Mouse (Mus musculus) small intestine, adult 2 months (tissue): Measurements from ENCODE around the gene Slx4ip. TPM values are rescaled to one million over a fixed set of nuclear protein-coding genes. Genes with fewer than 3 reads are reported as not detected.

Experiments
- H3K27ac ChIP-seq: fragments of 200-500 bp; 2 replicates; pipeline ENCODE4 v1.5.1; 2012; ENCODE audit warnings: low read depth, low read length, control low read depth, inconsistent platforms; ENCODE audit not compliant: insufficient read depth
- H3K27me3 ChIP-seq: fragments of 200-500 bp; 2 replicates; pipeline ENCODE4 v1.6.1; 2012; ENCODE audit warnings: mild to moderate bottlenecking, moderate library complexity, low read length, inconsistent platforms; ENCODE audit not compliant: control insufficient read depth, insufficient read depth
- H3K36me3 ChIP-seq: fragments of 200-500 bp; 2 replicates; pipeline ENCODE4 v1.6.1; 2012; ENCODE audit warnings: mild to moderate bottlenecking, low read length, control low read depth, inconsistent platforms; ENCODE audit not compliant: control insufficient read depth, insufficient read depth
- H3K4me1 ChIP-seq: fragments of 200-500 bp; 2 replicates; pipeline ENCODE4 v1.6.1; 2012; ENCODE audit warnings: low read length, inconsistent platforms, mixed read lengths; ENCODE audit not compliant: control insufficient read depth, insufficient read depth, insufficient read length
- H3K4me3 ChIP-seq: fragments of 200-500 bp; 2 replicates; pipeline ENCODE4 v1.5.1; 2012; ENCODE audit warnings: low read depth, mild to moderate bottlenecking, control low read depth, inconsistent platforms, low read length, moderate library complexity
- CTCF ChIP-seq: fragments of 200-500 bp; IDR thresholded peaks from 2 replicates; pipeline ENCODE4 v1.5.1; 2012; ENCODE audit warnings: low read depth, mild to moderate bottlenecking, control low read depth, inconsistent platforms, low read length, moderate library complexity, mixed read lengths; ENCODE audit not compliant: insufficient replicate concordance, insufficient read length; ENCODE audit errors: extremely low read depth
- POLR2A ChIP-seq: fragments of 200-500 bp; IDR thresholded peaks from 2 replicates; pipeline ENCODE4 v1.6.1; 2012; ENCODE audit warnings: low read depth, mild to moderate bottlenecking, control low read depth, inconsistent platforms, low read length, moderate library complexity
- WGBS: fragments of 180-500 bp; shearing (Covaris S2); methylation state at CpG from one replicate; pipeline ENCODE4 v1.1.7; 2018; 5-methylcytosine and 5-hydroxymethylcytosine counted together
- polyA plus RNA-seq: library from polyadenylated mRNA; depleted of rRNA; stranded (reverse); fragments of >200 nt; gene quantifications from 2 replicates; pipeline ENCODE4 v1.2.3, GENCODE M21; 2012

Gene Slx4ip
- polyA plus RNA-seq, 1 experiment, result 0.32 TPM

DNA sequence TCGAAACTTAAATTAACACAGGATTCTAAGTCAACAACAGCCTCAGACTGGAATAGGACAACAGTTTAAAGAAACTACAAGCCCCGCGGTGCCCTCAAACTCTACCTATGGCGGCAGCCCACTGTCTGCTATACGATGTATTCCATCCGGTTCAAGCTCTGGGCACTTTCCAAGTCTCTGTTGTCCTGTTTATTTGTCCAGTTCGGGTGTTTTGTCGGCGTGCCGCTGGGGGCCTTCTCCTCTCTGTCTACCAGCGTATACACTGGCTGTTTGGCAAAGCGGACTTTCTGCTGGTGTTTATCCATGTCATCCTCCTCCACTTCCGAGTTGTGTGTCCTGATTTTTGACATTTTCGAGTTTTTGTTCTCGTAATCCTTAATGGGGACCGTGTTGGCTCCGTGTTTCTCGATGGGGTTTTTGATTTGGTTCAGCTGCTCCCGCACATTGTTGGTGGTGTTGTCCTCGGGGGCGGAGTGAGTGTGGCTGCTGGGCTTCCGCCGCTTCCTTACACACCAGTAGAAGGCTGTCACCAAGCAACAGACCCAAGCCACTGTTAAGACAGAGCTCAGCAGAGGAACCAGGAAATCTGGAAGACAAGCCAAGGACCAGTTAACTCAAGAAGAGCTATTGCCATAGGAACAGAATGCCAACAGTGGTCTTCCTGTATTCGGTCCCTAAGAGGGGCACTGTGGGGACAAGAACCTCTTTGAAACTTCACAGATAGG is 192.0 kb downstream of the Slx4ip start:
- 0 out of 2 replicates have a peak overlapping the region, but pooled peaks have one; percentile 21 for H3K27ac ChIP-seq
- peaks cover 50% of the 10 kb centered on the region for H3K36me3 ChIP-seq
- H3K27me3 ChIP-seq, result no peaks in the 10 kb centered on the region
- peaks cover 5% of the 10 kb centered on the region for H3K4me1 ChIP-seq
- no peak overlapping the region for H3K4me3 ChIP-seq
- TF ChIP-seq POLR2A (no peak), CTCF (no peak)
- 82% methylated on average over 24 of the region's 24 CpGs for WGBS

- Histone ChIP-seq H3K4me1 (peaks cover 3% of the 10 kb centered on the region), H3K27me3 (no peaks in the 10 kb centered on the region), H3K27ac (no peak overlapping the region), H3K36me3 (peaks cover 69% of the 10 kb centered on the region), H3K4me3 (no peak overlapping the region)
- no peak for TF ChIP-seq CTCF
- no peak for TF ChIP-seq POLR2A
- WGBS, result 69% methylated on average over 8 of the region's 8 CpGs
Observed at GRCm38 (mm10) chr2:137085257-137085656, 194.2 kb downstream of the Slx4ip start.

GRCm38 (mm10) chr2:137086621-137087395 is 195.8 kb downstream of the Slx4ip start:
- no peak overlapping the region for H3K4me3 ChIP-seq
- TF ChIP-seq POLR2A, result no peak
- TF ChIP-seq CTCF, result no peak
- H3K4me1 ChIP-seq, result no peaks in the 10 kb centered on the region
- H3K27ac ChIP-seq, result no peak overlapping the region
- WGBS, result 92% methylated on average over 14 of the region's 14 CpGs
- no peaks in the 10 kb centered on the region for H3K27me3 ChIP-seq
- H3K36me3 ChIP-seq, result peaks cover 83% of the 10 kb centered on the region

DNA sequence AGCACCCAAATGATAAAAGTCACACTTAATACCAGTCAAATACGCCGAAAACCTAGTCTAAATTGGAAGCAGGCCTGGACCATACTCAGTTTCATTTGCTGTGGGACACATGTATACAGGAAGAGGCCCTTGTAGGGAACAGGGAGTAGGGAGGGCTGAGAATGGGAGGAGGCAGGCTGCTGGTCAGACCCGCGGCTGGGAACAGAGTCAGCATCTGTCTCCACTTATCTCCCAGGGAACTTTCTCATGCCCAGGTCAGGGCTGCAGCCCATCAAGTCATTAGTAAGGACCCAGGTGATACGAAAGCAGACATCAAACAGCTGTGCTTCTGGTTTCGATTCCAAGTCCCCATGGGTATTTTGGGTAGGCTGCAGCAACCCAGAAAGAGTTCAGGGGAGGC is 196.7 kb downstream of the Slx4ip start:
- no peak overlapping the region for H3K27ac ChIP-seq
- WGBS, result 73% methylated on average over 6 of the region's 6 CpGs
- no peak overlapping the region for H3K4me3 ChIP-seq
- no peak for TF ChIP-seq CTCF
- TF ChIP-seq POLR2A, result no peak
- no peaks in the 10 kb centered on the region for H3K4me1 ChIP-seq
- peaks cover 87% of the 10 kb centered on the region for H3K36me3 ChIP-seq
- no peaks in the 10 kb centered on the region for H3K27me3 ChIP-seq

- 63% methylated on average over 11 of the region's 11 CpGs for WGBS
- no peak overlapping the region for H3K4me3 ChIP-seq
- no peak overlapping the region for H3K27ac ChIP-seq
- TF ChIP-seq CTCF (no peak), POLR2A (no peak)
- no peaks in the 10 kb centered on the region for H3K27me3 ChIP-seq
- H3K4me1 ChIP-seq, result no peaks in the 10 kb centered on the region
- H3K36me3 ChIP-seq, result peaks cover 77% of the 10 kb centered on the region
Observed at GRCm38 (mm10) chr2:137091766-137092522, 200.9 kb downstream of the Slx4ip start.

DNA sequence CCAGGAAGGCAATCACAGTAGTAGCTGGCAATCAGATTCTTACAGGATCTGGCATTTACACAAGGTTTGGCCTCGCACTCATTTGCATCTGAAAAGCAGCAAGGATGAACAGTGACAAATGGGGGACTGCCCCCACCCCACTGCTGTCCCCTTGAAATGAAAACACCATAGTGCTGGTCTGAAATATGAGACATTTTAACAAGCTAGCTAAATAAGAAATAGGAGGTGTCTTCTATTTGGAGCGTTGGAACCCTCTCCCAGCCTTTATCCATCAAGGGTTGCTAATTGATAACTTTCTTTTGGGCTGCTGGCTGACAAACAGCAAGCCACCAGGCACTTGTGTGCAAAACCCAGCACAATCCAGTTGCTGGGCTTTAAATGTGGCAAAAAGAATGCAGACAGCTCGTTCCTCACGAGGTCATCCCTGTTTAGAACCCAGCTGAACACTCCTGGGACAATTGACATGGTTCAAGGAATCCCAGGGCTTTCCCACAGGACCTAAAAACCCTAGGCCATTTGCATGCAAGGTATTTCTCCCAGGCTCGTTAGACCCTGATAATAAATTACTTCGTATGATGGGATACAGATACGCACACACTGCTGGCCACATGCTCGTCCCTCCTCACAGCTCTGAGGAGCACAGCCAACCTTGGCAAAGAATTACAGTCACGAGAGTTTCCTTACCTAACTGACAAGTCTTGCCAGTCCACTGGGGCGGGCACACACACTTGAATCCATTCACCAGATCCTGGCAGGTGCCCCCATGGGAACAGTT is 201.7 kb downstream of the Slx4ip start:
- Histone ChIP-seq H3K36me3 (peaks cover 71% of the 10 kb centered on the region), H3K4me3 (no peak overlapping the region), H3K27ac (no peak overlapping the region), H3K4me1 (no peaks in the 10 kb centered on the region), H3K27me3 (no peaks in the 10 kb centered on the region)
- 79% methylated on average over 10 of the region's 10 CpGs for WGBS
- no peak for TF ChIP-seq CTCF

DNA sequence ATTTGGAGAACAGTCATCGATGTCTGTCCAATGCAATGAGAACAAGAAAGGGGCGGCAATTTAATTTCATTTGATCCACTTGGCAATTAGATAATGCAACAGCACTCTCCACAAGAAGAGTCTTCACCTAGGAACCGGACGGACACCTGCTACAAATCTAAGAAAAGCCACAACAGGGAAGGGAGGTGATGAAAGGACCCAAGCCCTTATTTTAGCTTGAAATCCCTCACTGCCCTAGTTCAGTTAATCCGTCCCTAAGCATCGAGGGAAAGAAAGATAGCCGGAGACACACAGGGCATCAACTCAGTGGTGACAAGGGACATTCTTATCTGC is 202.2 kb downstream of the Slx4ip start:
- no peak overlapping the region for H3K4me3 ChIP-seq
- H3K36me3 ChIP-seq, result peaks cover 67% of the 10 kb centered on the region
- WGBS, result 89% methylated on average over 7 of the region's 7 CpGs
- TF ChIP-seq POLR2A, result no peak
- no peak for TF ChIP-seq CTCF
- H3K27me3 ChIP-seq, result no peaks in the 10 kb centered on the region
- no peaks in the 10 kb centered on the region for H3K4me1 ChIP-seq
- H3K27ac ChIP-seq, result no peak overlapping the region
